Mouse (Mus musculus) embryonic facial prominence, embryonic 14.5 days (tissue): ENCODE results near the gene Atrnl1. TPM values are rescaled to one million over a fixed set of nuclear protein-coding genes. Genes with fewer than 3 reads are reported as not detected.

Experiments
- ATAC-seq: fragments of 200-750 bp; cut with Nextera tagmentation; 2 replicates; pipeline ENCODE4 v1.8.0; 2017; ENCODE audit warnings: low read depth, moderate number of reproducible peaks, moderate TSS enrichment
- DNase-seq: peaks from one replicate; pipeline ENCODE4 v3.0.0-alpha.2; 2015; ENCODE audit warnings: low spot score
- H3K27ac ChIP-seq: fragments of 300-500 bp; sonication (generic); replicated peaks from 2 replicates; pipeline ENCODE4 v1.5.1; 2014; ENCODE audit warnings: low read depth, mild to moderate bottlenecking, low read length, moderate library complexity
- H3K27me3 ChIP-seq: fragments of 300-500 bp; sonication (generic); replicated peaks from 2 replicates; pipeline ENCODE4 v1.6.1; 2014; ENCODE audit warnings: low read length; ENCODE audit not compliant: control insufficient read depth, insufficient read depth
- H3K36me3 ChIP-seq: fragments of 300-500 bp; sonication (generic); 2 replicates; pipeline ENCODE4 v1.6.1; 2014; ENCODE audit warnings: low read length, mixed read lengths; ENCODE audit not compliant: control insufficient read depth, insufficient read depth
- H3K4me1 ChIP-seq: fragments of 300-500 bp; sonication (generic); 2 replicates; pipeline ENCODE4 v1.6.1; 2014; ENCODE audit warnings: antibody characterized with exemption, low read length; ENCODE audit not compliant: control insufficient read depth, insufficient read depth
- H3K4me2 ChIP-seq: fragments of 300-500 bp; sonication (generic); 2 replicates; pipeline ENCODE4 v1.6.1; 2014; ENCODE audit warnings: low read depth, mild to moderate bottlenecking, low read length, moderate library complexity, mixed read lengths
- H3K4me3 ChIP-seq: fragments of 300-500 bp; sonication (generic); 2 replicates; pipeline ENCODE4 v1.5.1; 2014; ENCODE audit warnings: low read depth, mild to moderate bottlenecking, low read length
- H3K9ac ChIP-seq: fragments of 300-500 bp; sonication (generic); 2 replicates; pipeline ENCODE4 v1.6.1; 2014; ENCODE audit warnings: low read depth, mild to moderate bottlenecking, low read length, moderate library complexity, mixed read lengths
- H3K9me3 ChIP-seq: fragments of 300-500 bp; sonication (generic); 2 replicates; pipeline ENCODE4 v1.6.1; 2016; ENCODE audit warnings: low read length; ENCODE audit not compliant: control insufficient read depth
- WGBS: fragments of 180-500 bp; shearing (Covaris S2); extraction: QIAGEN DNeasy Blood & Tissue Kit; methylation state at CpG from one replicate; pipeline ENCODE4 v1.1.7; 2014; 5-methylcytosine and 5-hydroxymethylcytosine counted together
- polyA plus RNA-seq: library from polyadenylated mRNA; unstranded; fragments of >200 nt; fragmentation: Nextera tagmentation; extraction: Ambion mirVana; gene quantifications from 2 replicates; pipeline ENCODE4 v1.2.1, GENCODE M21; 2014

The Atrnl1 gene
- polyA plus RNA-seq, 1 experiment from 2014 or later, result 7.2 TPM

- Histone ChIP-seq H3K4me2 (no peak overlapping the region), H3K36me3 (no peaks in the 10 kb centered on the region), H3K4me1 (0 out of 2 replicates have a peak, but pooled peaks cover 12% of the 10 kb centered on the region), H3K27me3 (no peaks in the 10 kb centered on the region), H3K27ac (peak overlapping the region; percentile 16; the same call in 1 of the 2 replicates), H3K9ac (no peak overlapping the region), H3K9me3 (0 out of 2 replicates have a peak, but pooled peaks cover 4% of the 10 kb centered on the region), H3K4me3 (no peak overlapping the region)
- no peak for DNase-seq
- WGBS, result 51% methylated on average over 16 of the region's 16 CpGs
- ATAC-seq, result no peak
Observed at GRCm38 (mm10) chr19:57600233-57600929, 10.5 kb upstream of the Atrnl1 start.

DNA sequence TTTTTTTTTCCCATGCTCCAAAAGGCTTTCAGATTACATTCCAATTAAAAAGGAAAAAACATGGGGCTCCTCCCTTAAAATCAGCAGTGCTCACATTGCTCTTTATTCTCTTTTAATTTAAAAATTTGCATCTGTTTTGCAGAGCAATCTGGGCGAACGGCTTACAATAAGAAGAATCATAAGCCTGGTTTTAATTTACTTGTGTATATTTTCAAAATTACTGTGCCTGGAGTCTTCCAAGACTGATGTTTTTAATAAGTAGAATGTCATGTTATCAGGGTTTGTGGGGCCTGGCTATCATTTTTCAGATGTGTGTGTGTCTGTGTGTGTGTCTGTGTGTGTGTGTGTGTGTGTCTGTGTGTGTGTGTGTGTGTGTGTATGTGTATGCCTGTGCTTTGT lies 9.9 kb upstream of the Atrnl1 start:
- no peak overlapping the region for H3K4me2 ChIP-seq
- WGBS, result 45% methylated on average over 2 of the region's 2 CpGs
- H3K9me3 ChIP-seq, result 0 out of 2 replicates have a peak, but pooled peaks cover 4% of the 10 kb centered on the region
- H3K4me1 ChIP-seq, result 0 out of 2 replicates have a peak, but pooled peaks cover 14% of the 10 kb centered on the region
- H3K27me3 ChIP-seq, result no peaks in the 10 kb centered on the region
- no peak overlapping the region for H3K27ac ChIP-seq
- H3K36me3 ChIP-seq, result no peaks in the 10 kb centered on the region
- DNase-seq, result peak; percentile 59
- no peak for ATAC-seq
- H3K9ac ChIP-seq, result no peak overlapping the region
- H3K4me3 ChIP-seq, result no peak overlapping the region

DNA sequence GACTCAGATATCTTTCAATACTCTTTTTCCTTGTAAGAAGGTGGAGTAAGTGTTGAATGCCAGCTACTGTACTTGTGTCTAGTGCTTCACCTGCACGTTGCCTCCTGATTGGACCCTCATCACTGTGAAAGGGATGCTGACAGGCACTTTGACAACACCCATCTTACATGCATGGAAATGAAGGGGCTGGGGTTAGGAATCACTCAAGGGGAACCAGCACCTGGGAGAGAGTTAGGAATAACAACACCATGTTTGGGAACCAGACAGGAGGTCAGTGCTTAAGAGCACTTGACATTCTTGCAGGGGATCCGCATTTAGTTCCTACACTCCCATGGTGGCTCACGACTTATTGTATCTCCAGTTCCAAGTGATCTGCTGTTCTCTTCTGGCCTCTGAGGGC lies 7.2 kb upstream of the Atrnl1 start:
- DNase-seq, result no peak
- Histone ChIP-seq H3K36me3 (no peaks in the 10 kb centered on the region), H3K27ac (no peak overlapping the region), H3K4me2 (no peak overlapping the region), H3K9ac (no peak overlapping the region), H3K9me3 (0 out of 2 replicates have a peak, but pooled peaks cover 4% of the 10 kb centered on the region), H3K27me3 (no peaks in the 10 kb centered on the region), H3K4me3 (no peak overlapping the region), H3K4me1 (peaks cover 15% of the 10 kb centered on the region)
- no peak for ATAC-seq
- 83% methylated on average over 3 of the region's 3 CpGs for WGBS

DNA sequence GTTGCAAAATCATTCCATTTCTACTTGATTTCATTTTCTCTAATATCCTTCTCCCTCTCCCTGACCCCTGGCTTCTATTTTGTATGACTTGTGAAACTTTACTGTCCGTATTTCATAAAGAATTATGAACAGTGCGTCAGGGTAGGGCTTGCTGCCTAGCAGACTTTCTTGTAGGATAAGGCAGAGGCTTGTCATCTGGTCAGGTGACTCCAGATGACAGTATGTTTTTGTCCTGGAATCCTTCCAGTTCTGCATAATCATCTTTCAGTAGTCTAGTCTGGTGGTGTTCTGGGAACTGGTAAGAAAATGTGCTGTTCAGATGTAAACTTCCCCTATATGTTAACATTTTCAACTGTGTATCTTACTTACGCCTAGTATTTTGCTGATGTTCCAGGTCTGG lies 4.9 kb upstream of the Atrnl1 start:
- DNase-seq, result peak; percentile 56
- no peak for ATAC-seq
- Histone ChIP-seq H3K4me2 (no peak overlapping the region), H3K9ac (no peak overlapping the region), H3K36me3 (no peaks in the 10 kb centered on the region), H3K4me3 (no peak overlapping the region), H3K27ac (no peak overlapping the region), H3K4me1 (peaks cover 18% of the 10 kb centered on the region), H3K27me3 (no peaks in the 10 kb centered on the region), H3K9me3 (0 out of 2 replicates have a peak, but pooled peaks cover 4% of the 10 kb centered on the region)
- WGBS, result 53% methylated on average over 3 of the region's 3 CpGs

DNA sequence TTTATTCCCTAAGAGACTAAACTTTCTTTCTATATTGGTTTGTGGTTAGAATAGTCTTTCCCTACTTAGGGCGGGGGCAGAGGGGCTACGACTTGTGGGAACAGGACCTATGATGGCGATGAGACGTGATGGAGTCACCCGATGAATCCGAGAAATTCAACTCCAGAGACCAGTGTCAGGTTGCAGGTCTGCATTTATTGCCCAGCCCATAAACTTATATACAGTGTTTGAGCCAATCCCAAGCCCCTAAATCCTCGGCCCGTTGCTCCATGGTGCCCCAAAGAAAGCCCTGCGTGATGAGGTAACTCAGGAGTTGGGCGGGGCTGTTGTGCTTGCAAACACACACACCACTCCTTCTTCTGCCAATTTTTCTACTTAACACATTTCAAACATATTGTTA lies 4.5 kb upstream of the Atrnl1 start:
- ATAC-seq, result no peak
- Histone ChIP-seq H3K36me3 (no peaks in the 10 kb centered on the region), H3K27ac (no peak overlapping the region; the same call in 1 of the 2 replicates)

GRCm38 (mm10) chr19:57609361-57610057 lies 1.3 kb upstream of the Atrnl1 start:
- WGBS, result 12% methylated on average over 12 of the region's 12 CpGs
- ATAC-seq (no peak), DNase-seq (peak; percentile 82)
- 0 out of 2 replicates have a peak, but pooled peaks cover 4% of the 10 kb centered on the region for H3K9me3 ChIP-seq
- peak overlapping the region; percentile 97 for H3K4me2 ChIP-seq
- peaks cover 24% of the 10 kb centered on the region for H3K4me1 ChIP-seq
- H3K36me3 ChIP-seq, result no peaks in the 10 kb centered on the region
- peak overlapping the region; percentile 92 for H3K9ac ChIP-seq
- no peaks in the 10 kb centered on the region for H3K27me3 ChIP-seq
- peak overlapping the region; percentile 97 for H3K4me3 ChIP-seq
- peak overlapping the region; percentile 98 for H3K27ac ChIP-seq

More for the DNA sequence above, 4.5 kb upstream of the Atrnl1 start:
- Histone ChIP-seq H3K4me3 (no peak overlapping the region), H3K9me3 (0 out of 2 replicates have a peak, but pooled peaks cover 4% of the 10 kb centered on the region), H3K27me3 (no peaks in the 10 kb centered on the region), H3K9ac (no peak overlapping the region), H3K4me2 (no peak overlapping the region), H3K4me1 (peaks cover 18% of the 10 kb centered on the region)
- 52% methylated on average over 10 of the region's 10 CpGs for WGBS
- no peak for DNase-seq

DNA sequence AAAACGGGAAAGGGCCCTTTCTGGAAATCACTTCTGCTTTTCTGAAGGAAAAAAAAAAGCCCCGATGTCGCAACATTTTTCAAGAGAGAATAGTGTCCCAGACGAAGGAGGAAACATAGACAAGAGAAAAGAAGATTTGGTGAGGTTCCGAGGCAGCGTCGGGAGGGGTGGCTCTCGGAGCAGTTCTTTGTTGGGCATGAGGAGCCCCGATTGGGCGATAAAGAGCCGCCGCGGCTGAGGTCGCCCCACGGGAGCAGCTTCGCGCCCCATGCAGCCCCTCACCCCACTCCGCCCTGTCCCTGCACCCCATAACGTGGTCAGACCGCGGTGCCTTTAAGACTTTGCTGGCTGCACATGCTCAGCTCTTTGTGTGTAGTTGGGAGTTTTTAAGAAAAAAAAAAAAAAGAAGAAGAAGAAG lies 767 bp upstream of the Atrnl1 start:
- WGBS, result 1% methylated on average over 21 of the region's 21 CpGs
- DNase-seq (peak; percentile 68), ATAC-seq (peak; percentile 31)
- Histone ChIP-seq H3K36me3 (no peaks in the 10 kb centered on the region), H3K4me3 (peak overlapping the region; percentile 97), H3K9me3 (0 out of 2 replicates have a peak, but pooled peaks cover 3% of the 10 kb centered on the region), H3K27me3 (no peaks in the 10 kb centered on the region), H3K4me1 (peaks cover 24% of the 10 kb centered on the region), H3K9ac (peak overlapping the region; percentile 92), H3K4me2 (peak overlapping the region; percentile 97), H3K27ac (peak overlapping the region; percentile 98)

GRCm38 (mm10) chr19:57611291-57612178 lies 701 bp downstream of the Atrnl1 start:
- H3K4me2 ChIP-seq, result peak overlapping the region; percentile 97
- DNase-seq, result peak; percentile 61

More at GRCm38 (mm10) chr19:57611291-57612178, 701 bp downstream of the Atrnl1 start:
- H3K4me3 ChIP-seq, result peak overlapping the region; percentile 97
- H3K4me1 ChIP-seq, result peaks cover 17% of the 10 kb centered on the region; the same call in 1 of the 2 replicates
- WGBS, result under 1% methylated on average over 23 of the region's 57 CpGs
- H3K9ac ChIP-seq, result peak overlapping the region; percentile 92
- no peaks in the 10 kb centered on the region for H3K36me3 ChIP-seq
- no peaks in the 10 kb centered on the region for H3K9me3 ChIP-seq
- peak overlapping the region; percentile 98 for H3K27ac ChIP-seq
- ATAC-seq, result peak; percentile 82
- no peaks in the 10 kb centered on the region for H3K27me3 ChIP-seq
